In genomic region chr4:126220045-126220444, GRCm38 (mm10) we compare ENCODE assay signal across 34 mouse cellular contexts.
"Had no signal": no experiment of that assay in that cellular context is flagged by ENCODE, and none has a peak within 500 bp of the region (broad histone marks: within the 10 kb centered on the region; RNA-seq: fewer than 3 reads in every experiment).

No protein-coding gene starts in this region.

- H3K27ac ChIP-seq: heart, embryonic 13.5 days; heart, embryonic 15.5 days; hindbrain, embryonic 10.5 days; hindbrain, embryonic 12.5 days; hindbrain, embryonic 13.5 days; hindbrain, embryonic 14.5 days; hindbrain, embryonic 15.5 days; hindbrain, postnatal 0 days; intestine, embryonic 15.5 days; kidney, embryonic 15.5 days; kidney, postnatal 0 days; layer of hippocampus, adult 2 months; left cerebral cortex, adult 2 months had no signal

- H3K9ac ChIP-seq: heart, embryonic 12.5 days; heart, embryonic 13.5 days; heart, embryonic 15.5 days; hindbrain, embryonic 12.5 days; hindbrain, embryonic 13.5 days; hindbrain, embryonic 14.5 days; hindbrain, embryonic 15.5 days; intestine, embryonic 15.5 days; kidney, embryonic 15.5 days had no signal

- H3K36me3 ChIP-seq: heart, embryonic 12.5 days; heart, embryonic 13.5 days; heart, embryonic 15.5 days; hindbrain, embryonic 10.5 days; hindbrain, embryonic 12.5 days; hindbrain, embryonic 13.5 days; hindbrain, embryonic 15.5 days; intestine, embryonic 15.5 days; kidney, embryonic 15.5 days had no signal

- H3K4me1 ChIP-seq: heart, embryonic 12.5 days; hindbrain, embryonic 10.5 days; hindbrain, embryonic 12.5 days; hindbrain, embryonic 13.5 days; hindbrain, embryonic 15.5 days; intestine, embryonic 15.5 days; kidney, embryonic 15.5 days had no signal

- DNase-seq: heart, postnatal 10 days; heart, postnatal 14 days; heart, postnatal 36 days; heart, postnatal 4 days; kidney, adult 11 months; kidney, adult 18-20 months; kidney, adult 2 months; kidney, adult 8-10 months; kidney, adult 9 months; kidney, postnatal 10 days; kidney, postnatal 14 days; kidney, postnatal 25 days; kidney, postnatal 36 days; kidney, postnatal 4 days; layer of hippocampus, adult 9-11 months; layer of hippocampus, postnatal 36 days had no signal

- ATAC-seq: hindbrain, embryonic 16.5 days; hindbrain, postnatal 0 days; inflammation-experienced regulatory T-cells, adult 6 months; intestine, embryonic 15.5 days; intestine, embryonic 16.5 days; intestine, postnatal 0 days had no signal

- H3K4me2 ChIP-seq: heart, embryonic 12.5 days; heart, embryonic 13.5 days; heart, embryonic 15.5 days; hindbrain, embryonic 12.5 days; hindbrain, embryonic 13.5 days; hindbrain, embryonic 14.5 days; hindbrain, embryonic 15.5 days; intestine, embryonic 15.5 days; kidney, embryonic 15.5 days had no signal

- H3K9me3 ChIP-seq: heart, embryonic 12.5 days; heart, embryonic 13.5 days; heart, embryonic 15.5 days; hindbrain, embryonic 10.5 days; hindbrain, embryonic 12.5 days; hindbrain, embryonic 13.5 days; hindbrain, embryonic 15.5 days; intestine, embryonic 15.5 days; kidney, embryonic 15.5 days had no signal

- H3K27me3 ChIP-seq: heart, embryonic 12.5 days; heart, embryonic 13.5 days; heart, embryonic 15.5 days; hindbrain, embryonic 12.5 days; hindbrain, embryonic 13.5 days; hindbrain, embryonic 15.5 days; intestine, embryonic 15.5 days; kidney, embryonic 15.5 days had no signal

- H3K4me3 ChIP-seq: heart, embryonic 12.5 days; heart, embryonic 13.5 days; heart, embryonic 15.5 days; hindbrain, embryonic 10.5 days; hindbrain, embryonic 12.5 days; hindbrain, embryonic 13.5 days; hindbrain, embryonic 15.5 days; intestine, embryonic 15.5 days; kidney, embryonic 15.5 days; layer of hippocampus, adult 2 months; left cerebral cortex, adult 2 months had no signal
